Mouse (Mus musculus): ENCODE measurements around the gene Cwc25.

DNA sequence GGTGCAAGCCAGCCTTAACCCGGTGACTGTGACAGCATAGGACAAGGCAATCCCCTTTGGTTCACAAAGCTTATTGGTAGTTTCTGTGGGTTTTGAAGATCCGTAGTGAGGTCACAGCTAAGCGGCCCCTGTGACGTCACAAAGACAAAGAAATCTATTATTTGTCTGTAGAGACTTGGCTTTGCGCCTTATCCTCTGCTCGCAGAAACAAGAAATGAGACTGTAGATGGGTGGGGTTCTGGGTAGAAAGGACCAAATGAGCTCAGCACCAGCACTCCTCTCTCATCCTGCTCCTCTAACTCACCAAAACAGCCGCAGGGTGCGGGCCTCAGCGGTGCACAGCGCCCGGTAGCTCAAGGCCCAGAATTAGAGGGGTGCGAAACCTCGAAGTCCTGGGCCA is 8.8 kb upstream of the Cwc25 start:
- TF ChIP-seq CTCF (IDR thresholded peaks at IDR 0.05; ENCODE audit: low read depth) (no peak), EP300 (IDR thresholded peaks at IDR 0.05; ENCODE audit: low read depth) (no peak)

Data from liver, embryonic 14.5 days (tissue).